Mouse (Mus musculus): Measurements from ENCODE around the gene Prf1.

Prf1 gene

GRCm38 (mm10) chr10:61341045-61341444, 43.4 kb downstream of the Prf1 start:
- peak; percentile 94 for DNase-seq

GRCm38 (mm10) chr10:61341557-61341956, 43.9 kb downstream of the Prf1 start:
- DNase-seq: peak; percentile 93

DNA sequence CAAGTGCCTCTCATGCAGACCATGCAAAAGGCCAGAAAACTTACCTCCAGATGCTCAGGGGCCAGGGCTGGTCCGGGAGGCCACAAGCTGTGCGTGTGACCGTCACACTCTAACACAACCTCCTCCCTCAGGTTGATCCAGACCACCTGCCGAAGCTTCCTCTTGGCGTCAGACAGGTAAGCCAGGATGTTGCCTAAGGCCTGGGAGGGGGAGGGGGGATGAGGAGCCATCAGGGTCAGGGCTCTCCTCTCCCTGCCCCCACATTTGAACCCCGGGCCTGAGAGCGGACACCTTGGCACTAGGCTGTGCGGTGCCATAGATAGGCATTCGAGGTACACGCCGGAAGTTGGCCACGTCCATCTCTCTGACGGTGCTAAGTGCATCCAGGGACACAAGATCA, 45.1 kb downstream of the Prf1 start:
- peak; percentile 92 for DNase-seq

- DNase-seq: peak; percentile 95
Measured at GRCm38 (mm10) chr10:61343950-61344349, 46.3 kb downstream of the Prf1 start.

DNA sequence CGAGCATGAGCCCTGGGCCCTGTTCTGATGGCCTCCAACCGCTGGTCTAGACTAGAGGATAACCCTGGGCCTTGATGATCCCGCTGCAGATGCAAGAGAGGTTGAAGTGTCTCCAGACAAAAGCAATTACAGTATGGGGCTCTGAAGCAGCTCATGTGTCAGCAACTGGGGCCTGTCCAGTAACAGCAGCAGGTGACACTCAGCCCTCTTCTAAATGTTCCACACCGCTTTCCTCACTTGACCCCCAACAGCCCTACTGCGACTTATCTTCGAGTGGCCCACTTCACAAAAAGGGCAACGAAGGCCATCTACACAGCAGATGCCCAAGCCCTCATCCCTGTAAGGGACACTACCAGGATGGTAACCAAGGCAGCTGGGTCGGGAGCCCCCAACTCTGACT, 47.5 kb downstream of the Prf1 start:
- DNase-seq: no peak

- no peak for DNase-seq
Measured at GRCm38 (mm10) chr10:61346374-61346773, 48.7 kb downstream of the Prf1 start.

GRCm38 (mm10) chr10:61351216-61351615, 53.6 kb downstream of the Prf1 start:
- no peak for DNase-seq

Measured in heart, adult 11 months (tissue).